Mouse (Mus musculus) adrenal gland, postnatal 4 days (tissue): Measurements from ENCODE around the gene Slc9a8. TPM values are rescaled to one million over a fixed set of nuclear protein-coding genes. Genes with fewer than 3 reads are reported as not detected.
"Not testable (repeated sequence)": the region's sequence is repeated elsewhere in the genome, so short reads cannot be mapped to it uniquely, and the experiment has no call there.

ENCODE experiments used
- DNase-seq, 2 experiments: peaks; one replicate each; pipeline ENCODE4 v3.0.0; 2021 to 2022; ENCODE audit warnings: low spot score in 2 of 2, mixed read lengths in 2 of 2
- long read RNA-seq, 2 experiments: library from polyadenylated mRNA; stranded (forward); transcript quantifications; one replicate each; pipeline ENCODE4 v2.0.0; 2021
- total RNA-seq, 2 experiments: library from RNA; stranded (reverse); gene quantifications; 2 replicates each; pipeline ENCODE4 v1.2.3; 2021

Slc9a8 gene
- 10 to 100 TPM; 60.0 to 63.9 TPM for total RNA-seq
- long read RNA-seq, experiment 1, full-length matches to known transcripts, result 5 of 17 reads
- long read RNA-seq, experiment 1, partial matches to known transcripts, result 2 of 17 reads
- long read RNA-seq, experiment 1, other reads (novel, unspliced or antisense), result 10 of 17 reads
- long read RNA-seq, experiment 2, full-length matches to known transcripts, result 5 of 20 reads
- long read RNA-seq, experiment 2, partial matches to known transcripts, result 13 of 20 reads
- long read RNA-seq, experiment 2, other reads (novel, unspliced or antisense), result 2 of 20 reads

GRCm38 (mm10) chr2:167421330-167422149, at the start of gene Slc9a8:
TSS of gene Slc9a8 (plus strand) at chr2:167421712.
- DNase-seq, result peak; percentile 89 to 90

GRCm38 (mm10) chr2:167373266-167373665, 48.2 kb upstream of the Slc9a8 start:
- DNase-seq, result no peak

- DNase-seq, result no peak
Observed at GRCm38 (mm10) chr2:167374191-167374805, 47.2 kb upstream of the Slc9a8 start.

GRCm38 (mm10) chr2:167375135-167375534, 46.4 kb upstream of the Slc9a8 start:
- no peak for DNase-seq

GRCm38 (mm10) chr2:167375688-167376087, 45.8 kb upstream of the Slc9a8 start:
- no peak for DNase-seq

GRCm38 (mm10) chr2:167376160-167376564, 45.4 kb upstream of the Slc9a8 start:
- DNase-seq, result no peak

- DNase-seq, result no peak
Observed at GRCm38 (mm10) chr2:167377697-167378096, 43.8 kb upstream of the Slc9a8 start.

- no peak for DNase-seq
Observed at GRCm38 (mm10) chr2:167378972-167379371, 42.5 kb upstream of the Slc9a8 start.

GRCm38 (mm10) chr2:167380615-167381285, 40.8 kb upstream of the Slc9a8 start:
- no peak for DNase-seq

- no peak for DNase-seq
Observed at GRCm38 (mm10) chr2:167381596-167381995, 39.9 kb upstream of the Slc9a8 start.

- DNase-seq, result no peak
Observed at GRCm38 (mm10) chr2:167382389-167382788, 39.1 kb upstream of the Slc9a8 start.

- DNase-seq, result peak; percentile 58 to 79
Observed at GRCm38 (mm10) chr2:167383666-167384083, 37.8 kb upstream of the Slc9a8 start.

- DNase-seq, result no peak
Observed at GRCm38 (mm10) chr2:167386456-167386855, 35.1 kb upstream of the Slc9a8 start.

- no peak for DNase-seq
Observed at GRCm38 (mm10) chr2:167386998-167387397, 34.5 kb upstream of the Slc9a8 start.

- DNase-seq, result no peak
Observed at GRCm38 (mm10) chr2:167394426-167394825, 27.1 kb upstream of the Slc9a8 start.

- DNase-seq, result not testable (repeated sequence)
Observed at GRCm38 (mm10) chr2:167396420-167396819, 25.1 kb upstream of the Slc9a8 start.

GRCm38 (mm10) chr2:167399012-167399411, 22.5 kb upstream of the Slc9a8 start:
- DNase-seq, result no peak

GRCm38 (mm10) chr2:167399646-167400045, 21.9 kb upstream of the Slc9a8 start:
- DNase-seq, result no peak

- no peak for DNase-seq
Observed at GRCm38 (mm10) chr2:167403085-167403484, 18.4 kb upstream of the Slc9a8 start.

- no peak for DNase-seq
Observed at GRCm38 (mm10) chr2:167405101-167405880, 16.2 kb upstream of the Slc9a8 start.
